Mouse (Mus musculus) ES-Bruce4 (cell line): ENCODE data around the gene Arhgap28. TPM values are rescaled to one million over a fixed set of nuclear protein-coding genes. Genes with fewer than 3 reads are reported as not detected.

Experiments
- H3K27ac ChIP-seq: 2 replicates; pipeline ENCODE4 v1.5.1; 2012; ENCODE audit warnings: low read length, inconsistent platforms; ENCODE audit not compliant: insufficient read depth
- H3K27me3 ChIP-seq: 2 replicates; pipeline ENCODE4 v1.6.1; 2012; ENCODE audit warnings: mild to moderate bottlenecking, low read length, inconsistent platforms; ENCODE audit not compliant: control insufficient read depth, poor library complexity, insufficient read depth, severe bottlenecking
- H3K36me3 ChIP-seq: 2 replicates; pipeline ENCODE4 v1.6.1; 2012; ENCODE audit warnings: inconsistent platforms, mild to moderate bottlenecking, low read length, moderate library complexity; ENCODE audit not compliant: control insufficient read depth, poor library complexity, insufficient read depth, severe bottlenecking
- H3K4me1 ChIP-seq: one replicate; pipeline ENCODE4 v1.8.1; 2011; ENCODE audit warnings: low read length; ENCODE audit not compliant: control insufficient read depth, insufficient read depth
- H3K4me3 ChIP-seq: 2 replicates; pipeline ENCODE4 v1.5.1; 2011; ENCODE audit warnings: low read depth, mild to moderate bottlenecking, low read length
- H3K9ac ChIP-seq: 2 replicates; pipeline ENCODE4 v1.6.1; 2012; ENCODE audit warnings: low read depth, mild to moderate bottlenecking, inconsistent platforms; ENCODE audit not compliant: poor library complexity, severe bottlenecking
- H3K9me3 ChIP-seq: replicated peaks from 2 replicates; pipeline ENCODE4 v1.6.1; 2012; ENCODE audit warnings: mild to moderate bottlenecking, low read length, inconsistent platforms; ENCODE audit not compliant: control insufficient read depth, poor library complexity, insufficient read depth, severe bottlenecking
- CTCF ChIP-seq: IDR thresholded peaks from one replicate; pipeline ENCODE4 v1.8.1; 2011; ENCODE audit warnings: low read depth, low read length
- EP300 ChIP-seq: IDR thresholded peaks from 2 replicates; pipeline ENCODE4 v1.6.1; 2011; ENCODE audit warnings: low read depth, low read length; ENCODE audit not compliant: insufficient read depth
- POLR2A ChIP-seq: IDR thresholded peaks from one replicate; pipeline ENCODE4 v1.8.1; 2011; ENCODE audit warnings: low read length; ENCODE audit not compliant: insufficient read depth
- polyA plus RNA-seq: library from polyadenylated mRNA; stranded (reverse); fragments of >200 nt; gene quantifications from 2 replicates; pipeline ENCODE4 v1.2.4, GENCODE M21; 2011; ENCODE audit warnings: low read depth; ENCODE audit not compliant: missing spikeins, insufficient read depth, insufficient read length

Gene Arhgap28
- polyA plus RNA-seq, 1 experiment, result 15.5 TPM

DNA sequence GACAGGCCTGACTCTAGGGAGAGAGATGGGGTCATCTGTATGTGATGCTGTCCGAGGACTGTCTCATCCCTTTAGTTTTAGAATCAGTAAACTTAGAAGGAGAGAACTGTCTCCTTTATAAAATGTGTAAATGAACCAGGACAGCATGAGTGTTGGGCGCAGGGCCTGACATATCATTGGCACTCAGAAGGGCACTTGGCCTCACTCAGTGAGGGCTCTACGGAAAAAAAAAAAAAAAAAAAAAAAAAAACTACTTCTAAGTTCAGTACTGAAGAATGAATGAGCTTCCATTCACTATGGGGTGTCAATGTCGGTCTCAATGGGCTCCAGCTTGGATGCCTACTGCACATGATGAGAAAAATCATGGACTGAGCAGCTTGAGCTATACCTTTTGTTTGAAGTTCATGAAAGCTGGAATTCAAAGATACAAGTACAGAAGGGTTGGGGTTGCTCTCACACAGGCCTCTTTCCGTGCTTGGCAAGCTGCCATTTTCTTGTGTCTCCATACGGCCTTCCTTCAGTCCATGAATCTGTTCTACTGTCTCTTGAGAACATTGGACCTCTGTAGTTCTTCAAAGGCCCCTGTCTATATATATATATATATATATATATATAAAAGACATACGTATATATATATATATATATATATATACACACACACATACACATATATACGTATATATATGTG, 36.9 kb downstream of the Arhgap28 start:
- TF ChIP-seq POLR2A (no peak), EP300 (no peak), CTCF (no peak)
- Histone ChIP-seq H3K4me1 (no peaks in the 10 kb centered on the region), H3K27ac (no peak overlapping the region), H3K4me3 (no peak overlapping the region), H3K9me3 (no peaks in the 10 kb centered on the region), H3K36me3 (no peaks in the 10 kb centered on the region), H3K27me3 (no peaks in the 10 kb centered on the region), H3K9ac (no peak overlapping the region)

DNA sequence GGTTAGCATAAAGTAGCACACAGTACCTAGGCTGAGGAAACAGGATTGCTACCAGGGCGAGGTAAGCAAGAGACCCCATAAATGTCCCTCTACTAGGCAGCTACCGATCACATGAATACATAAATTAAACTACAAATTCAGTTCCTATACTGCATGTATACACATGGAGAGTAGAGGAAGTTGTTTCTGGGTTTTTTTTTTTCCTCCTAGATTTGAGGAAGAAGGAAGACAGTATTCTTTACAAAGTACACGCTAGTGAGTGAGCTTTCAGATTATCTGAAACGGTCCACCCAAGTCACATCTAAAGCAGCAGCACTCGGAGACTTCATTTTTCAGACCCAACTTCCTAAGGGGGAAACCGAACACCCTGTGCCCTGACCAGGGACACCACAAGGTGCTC, 41.1 kb downstream of the Arhgap28 start:
- Histone ChIP-seq H3K27me3 (no peaks in the 10 kb centered on the region), H3K4me1 (no peaks in the 10 kb centered on the region), H3K27ac (no peak overlapping the region), H3K4me3 (no peak overlapping the region), H3K36me3 (no peaks in the 10 kb centered on the region), H3K9ac (no peak overlapping the region), H3K9me3 (no peaks in the 10 kb centered on the region)
- no peak for TF ChIP-seq POLR2A

DNA sequence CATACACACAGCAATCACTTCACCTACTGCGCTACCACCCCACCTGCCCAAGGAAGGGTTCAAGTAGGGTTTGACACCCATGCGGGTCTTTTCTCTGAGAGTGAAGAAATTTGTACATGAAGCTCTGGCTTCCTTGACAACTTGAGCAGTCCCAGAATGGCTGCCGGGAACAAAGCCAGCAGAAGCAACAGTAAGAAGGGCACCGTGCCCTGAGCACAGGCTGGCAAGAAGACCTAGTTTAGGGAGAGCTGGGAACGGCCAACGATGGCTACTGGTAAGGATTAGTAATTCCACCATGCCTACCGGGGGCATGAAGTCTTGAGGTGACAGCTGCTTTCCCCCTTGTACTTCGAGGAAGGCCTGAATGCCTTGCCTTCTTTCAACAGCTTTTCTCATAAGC, 41.9 kb downstream of the Arhgap28 start:
- no peaks in the 10 kb centered on the region for H3K36me3 ChIP-seq
- no peak for TF ChIP-seq EP300
- no peak for TF ChIP-seq CTCF
- no peak for TF ChIP-seq POLR2A
- no peak overlapping the region for H3K4me3 ChIP-seq
- no peak overlapping the region for H3K9ac ChIP-seq
- H3K27me3 ChIP-seq, result no peaks in the 10 kb centered on the region
- H3K9me3 ChIP-seq, result no peaks in the 10 kb centered on the region
- no peak overlapping the region for H3K27ac ChIP-seq
- no peaks in the 10 kb centered on the region for H3K4me1 ChIP-seq

DNA sequence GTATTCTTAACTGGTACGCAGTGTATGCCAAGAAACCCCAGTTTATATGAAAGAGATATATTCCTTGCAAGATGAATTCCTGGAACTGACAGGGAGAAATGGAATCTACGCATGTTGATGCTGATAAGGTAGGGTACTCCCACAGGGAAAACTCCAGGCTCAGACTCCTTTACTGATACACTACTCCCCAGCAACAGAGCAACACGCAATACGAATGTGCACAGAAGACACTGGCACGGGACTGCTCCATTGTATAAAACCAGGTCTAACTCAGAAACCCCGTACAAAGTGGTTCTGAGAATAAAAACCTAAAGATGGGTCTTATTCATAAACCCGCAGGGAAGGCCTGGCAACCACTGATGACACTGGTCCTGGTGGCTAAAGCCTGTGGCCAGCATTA, 45.0 kb downstream of the Arhgap28 start:
- Histone ChIP-seq H3K27me3 (no peaks in the 10 kb centered on the region; the same call in 1 of the 2 replicates), H3K4me1 (no peaks in the 10 kb centered on the region), H3K9ac (no peak overlapping the region)

DNA sequence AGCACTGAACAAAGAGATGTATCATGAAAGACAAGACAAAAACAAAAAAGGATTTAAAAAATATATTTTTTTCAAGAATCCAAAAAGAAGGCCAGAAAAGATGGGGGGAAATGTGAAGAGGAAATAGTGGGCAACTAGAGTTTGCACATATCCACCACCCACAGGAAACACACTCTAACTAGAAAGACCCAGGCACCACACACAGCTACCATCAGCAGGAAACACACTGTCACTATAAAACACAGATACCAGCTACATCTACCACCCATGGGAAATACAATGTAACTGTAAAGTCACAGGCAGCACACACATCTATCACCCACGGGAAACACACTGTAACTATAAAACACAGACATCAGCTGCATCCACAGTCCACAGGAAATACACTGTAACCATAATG, 46.3 kb downstream of the Arhgap28 start:
- H3K9me3 ChIP-seq, result no peaks in the 10 kb centered on the region
- no peaks in the 10 kb centered on the region for H3K36me3 ChIP-seq
- H3K4me3 ChIP-seq, result no peak overlapping the region
- TF ChIP-seq EP300, result no peak
- H3K4me1 ChIP-seq, result no peaks in the 10 kb centered on the region
- no peaks in the 10 kb centered on the region; the same call in 1 of the 2 replicates for H3K27me3 ChIP-seq
- H3K9ac ChIP-seq, result no peak overlapping the region
- no peak overlapping the region for H3K27ac ChIP-seq

More for the DNA sequence above, 45.0 kb downstream of the Arhgap28 start:
- Histone ChIP-seq H3K27ac (no peak overlapping the region), H3K9me3 (no peaks in the 10 kb centered on the region), H3K36me3 (no peaks in the 10 kb centered on the region), H3K4me3 (no peak overlapping the region)
- no peak for TF ChIP-seq CTCF
- no peak for TF ChIP-seq POLR2A
- no peak for TF ChIP-seq EP300

DNA sequence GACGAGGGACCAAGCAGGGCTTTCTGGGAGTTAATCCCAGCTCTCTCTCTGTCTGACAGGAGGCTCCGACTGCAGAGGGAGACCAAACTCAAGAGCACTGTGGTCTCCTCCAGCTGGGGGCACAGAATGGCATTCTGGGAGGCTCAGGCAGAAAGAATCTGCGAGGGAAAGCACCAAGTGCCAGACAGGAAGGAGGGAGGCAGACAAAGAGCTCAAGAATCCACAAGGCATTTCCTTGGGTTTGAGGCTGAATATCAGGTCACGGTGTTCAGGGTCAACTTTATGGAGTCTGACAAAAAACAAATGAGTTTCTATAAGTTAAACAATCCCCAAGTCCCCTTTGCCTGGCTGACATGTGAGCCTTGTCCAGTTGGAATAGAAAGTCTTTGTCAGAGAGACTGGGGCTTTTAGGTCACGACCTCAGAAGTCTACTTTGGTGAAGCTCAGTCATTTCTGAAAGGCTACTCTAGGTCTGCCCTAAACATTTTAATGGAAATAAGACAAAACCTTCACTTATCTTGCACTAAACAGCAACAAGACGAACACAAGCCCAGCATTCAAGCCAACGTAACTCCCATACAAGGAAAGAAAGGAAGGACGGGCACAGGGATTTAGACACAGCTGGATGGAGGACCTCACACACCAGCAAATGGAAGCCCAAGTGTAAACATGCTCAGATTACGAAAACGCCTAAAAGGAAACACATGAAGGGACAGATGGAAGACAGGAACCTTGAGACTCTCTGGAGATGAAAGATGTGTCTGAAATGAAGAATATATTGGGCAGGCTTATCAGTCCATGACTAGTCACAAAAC, 47.8 kb downstream of the Arhgap28 start:
- no peak for TF ChIP-seq CTCF
- TF ChIP-seq POLR2A, result no peak
- TF ChIP-seq EP300, result no peak
- Histone ChIP-seq H3K4me1 (no peaks in the 10 kb centered on the region), H3K36me3 (no peaks in the 10 kb centered on the region), H3K9me3 (no peaks in the 10 kb centered on the region), H3K27ac (no peak overlapping the region), H3K27me3 (no peaks in the 10 kb centered on the region; the same call in 1 of the 2 replicates), H3K9ac (no peak overlapping the region), H3K4me3 (no peak overlapping the region)
